Mouse (Mus musculus): Measurements from ENCODE around the gene Brd4. TPM values are rescaled to one million over a fixed set of nuclear protein-coding genes. Genes with fewer than 3 reads are reported as not detected.

The Brd4 gene
- polyA plus RNA-seq, 1 experiment from 2014 or later = 84.6 TPM

GRCm38 (mm10) chr17:32268540-32268960 lies 16.0 kb downstream of the Brd4 start:
- H3K4me3 ChIP-seq (ENCODE audit: low read depth, low read length) = no peak overlapping the region
- H3K4me1 ChIP-seq (ENCODE audit: control insufficient read depth, insufficient read depth, low read length) = peaks cover 5% of the 10 kb centered on the region; the same call in 1 of the 2 replicates
- no peak for ATAC-seq
- no peak overlapping the region for H3K9ac ChIP-seq (ENCODE audit: low read depth, low read length)
- 87% methylated on average over 3 of the region's 3 CpGs for WGBS
- H3K27ac ChIP-seq (ENCODE audit: low read length) = no peak overlapping the region
- H3K4me2 ChIP-seq (ENCODE audit: low read length) = no peak overlapping the region
- no peaks in the 10 kb centered on the region for H3K36me3 ChIP-seq (ENCODE audit: control insufficient read depth, insufficient read depth, low read length)
- H3K9me3 ChIP-seq (replicated peaks; ENCODE audit: control insufficient read depth, low read length, poor library complexity, severe bottlenecking) = no peaks in the 10 kb centered on the region
- H3K27me3 ChIP-seq (ENCODE audit: control insufficient read depth, insufficient read depth, low read depth, low read length) = no peaks in the 10 kb centered on the region

DNA sequence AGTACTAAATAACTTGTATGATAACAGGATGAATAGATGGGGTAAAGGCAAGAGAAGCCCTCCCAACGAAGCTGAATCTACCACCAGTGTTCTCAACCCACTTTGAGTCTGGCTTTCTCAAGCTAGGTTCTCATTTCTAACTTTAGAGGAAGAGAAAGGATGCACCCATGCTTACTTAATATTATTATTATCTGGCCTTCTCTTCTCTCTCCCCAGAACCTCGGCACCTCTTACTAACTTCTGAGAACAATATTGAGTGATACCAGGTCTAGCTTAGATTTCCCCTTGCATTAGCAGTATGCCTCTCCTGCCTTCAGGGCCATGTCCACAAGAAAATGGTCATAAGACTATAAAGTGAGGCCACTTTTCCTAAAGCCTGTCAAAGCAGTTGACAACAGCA lies 16.4 kb downstream of the Brd4 start:
- H3K36me3 ChIP-seq (ENCODE audit: control insufficient read depth, insufficient read depth, low read length) = no peaks in the 10 kb centered on the region
- H3K4me2 ChIP-seq (ENCODE audit: low read length) = no peak overlapping the region
- H3K9me3 ChIP-seq (replicated peaks; ENCODE audit: control insufficient read depth, low read length, poor library complexity, severe bottlenecking) = no peaks in the 10 kb centered on the region
- no peaks in the 10 kb centered on the region for H3K27me3 ChIP-seq (ENCODE audit: control insufficient read depth, insufficient read depth, low read depth, low read length)
- no peak overlapping the region for H3K9ac ChIP-seq (ENCODE audit: low read depth, low read length)
- H3K4me1 ChIP-seq (ENCODE audit: control insufficient read depth, insufficient read depth, low read length) = peaks cover 6% of the 10 kb centered on the region; the same call in 1 of the 2 replicates
- no peak overlapping the region for H3K27ac ChIP-seq (ENCODE audit: low read length)
- no peak overlapping the region for H3K4me3 ChIP-seq (ENCODE audit: low read depth, low read length)
- WGBS = 60% methylated on average over 2 of the region's 2 CpGs
- no peak for ATAC-seq

DNA sequence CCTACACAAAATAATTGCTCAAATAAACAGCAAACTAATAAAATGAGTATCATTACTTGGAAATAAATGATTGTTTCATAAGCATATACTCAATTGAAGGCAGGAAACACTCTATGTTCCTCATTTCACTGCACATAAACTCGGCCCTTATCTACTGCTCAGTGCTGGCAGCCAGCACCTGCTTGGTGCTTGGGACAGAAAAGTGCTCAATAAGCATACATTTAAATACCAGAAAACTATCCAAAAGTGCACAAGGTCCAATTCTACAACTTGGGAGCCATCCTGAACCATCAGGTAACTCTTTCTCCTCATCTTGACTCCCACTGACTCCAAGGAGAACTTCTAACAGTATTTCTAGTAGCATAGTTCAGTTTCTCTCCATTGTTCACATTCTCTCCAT lies 16.9 kb downstream of the Brd4 start:
- Histone ChIP-seq H3K27ac (ENCODE audit: low read length) (no peak overlapping the region), H3K4me3 (ENCODE audit: low read depth, low read length) (no peak overlapping the region), H3K27me3 (ENCODE audit: control insufficient read depth, insufficient read depth, low read depth, low read length) (no peaks in the 10 kb centered on the region), H3K9ac (ENCODE audit: low read depth, low read length) (no peak overlapping the region), H3K9me3 (replicated peaks; ENCODE audit: control insufficient read depth, low read length, poor library complexity, severe bottlenecking) (no peaks in the 10 kb centered on the region), H3K4me2 (ENCODE audit: low read length) (no peak overlapping the region), H3K4me1 (ENCODE audit: control insufficient read depth, insufficient read depth, low read length) (peaks cover 8% of the 10 kb centered on the region; the same call in 1 of the 2 replicates), H3K36me3 (ENCODE audit: control insufficient read depth, insufficient read depth, low read length) (no peaks in the 10 kb centered on the region)
- 89% methylated on average over 1 of the region's 1 CpGs for WGBS
- no peak for ATAC-seq

- Histone ChIP-seq H3K27ac (ENCODE audit: low read length) (no peak overlapping the region), H3K4me3 (ENCODE audit: low read depth, low read length) (no peak overlapping the region), H3K4me2 (ENCODE audit: low read length) (no peak overlapping the region), H3K4me1 (ENCODE audit: control insufficient read depth, insufficient read depth, low read length) (peaks cover 5% of the 10 kb centered on the region; the same call in 1 of the 2 replicates), H3K9ac (ENCODE audit: low read depth, low read length) (no peak overlapping the region), H3K9me3 (replicated peaks; ENCODE audit: control insufficient read depth, low read length, poor library complexity, severe bottlenecking) (no peaks in the 10 kb centered on the region), H3K27me3 (ENCODE audit: control insufficient read depth, insufficient read depth, low read depth, low read length) (no peaks in the 10 kb centered on the region), H3K36me3 (ENCODE audit: control insufficient read depth, insufficient read depth, low read length) (no peaks in the 10 kb centered on the region)
- WGBS = 89% methylated on average over 2 of the region's 2 CpGs
- no peak for ATAC-seq
Observed at GRCm38 (mm10) chr17:32263672-32264071, 20.9 kb downstream of the Brd4 start.

GRCm38 (mm10) chr17:32262831-32263559 lies 21.5 kb downstream of the Brd4 start:
- Histone ChIP-seq H3K9me3 (replicated peaks; ENCODE audit: control insufficient read depth, low read length, poor library complexity, severe bottlenecking) (no peaks in the 10 kb centered on the region), H3K9ac (ENCODE audit: low read depth, low read length) (no peak overlapping the region), H3K4me3 (ENCODE audit: low read depth, low read length) (no peak overlapping the region), H3K4me2 (ENCODE audit: low read length) (no peak overlapping the region), H3K36me3 (ENCODE audit: control insufficient read depth, insufficient read depth, low read length) (no peaks in the 10 kb centered on the region), H3K4me1 (ENCODE audit: control insufficient read depth, insufficient read depth, low read length) (peaks cover 5% of the 10 kb centered on the region; the same call in 1 of the 2 replicates), H3K27me3 (ENCODE audit: control insufficient read depth, insufficient read depth, low read depth, low read length) (no peaks in the 10 kb centered on the region), H3K27ac (ENCODE audit: low read length) (no peak overlapping the region)
- 89% methylated on average over 8 of the region's 8 CpGs for WGBS
- ATAC-seq = no peak

DNA sequence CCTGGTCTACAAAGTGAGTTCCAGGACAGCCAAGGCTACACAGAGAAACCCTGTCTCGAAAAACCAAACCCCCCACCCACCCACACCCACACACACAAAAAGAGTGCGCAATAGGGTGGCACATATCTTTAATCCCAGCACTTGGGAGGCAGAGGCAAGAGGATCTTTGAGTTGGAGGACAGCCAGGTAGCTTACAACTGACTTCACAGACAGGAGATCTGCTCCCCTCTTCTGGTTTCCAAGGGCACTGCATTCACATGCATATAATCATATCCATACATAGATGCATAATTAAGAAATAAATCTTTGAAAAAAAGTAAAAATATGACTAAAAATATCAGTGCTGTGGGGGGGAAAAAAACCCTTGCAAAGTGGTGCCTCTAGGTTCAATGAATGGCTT lies 25.7 kb downstream of the Brd4 start:
- Histone ChIP-seq H3K27ac (ENCODE audit: low read length) (no peak overlapping the region), H3K4me3 (ENCODE audit: low read depth, low read length) (no peak overlapping the region), H3K4me2 (ENCODE audit: low read length) (no peak overlapping the region), H3K36me3 (ENCODE audit: control insufficient read depth, insufficient read depth, low read length) (no peaks in the 10 kb centered on the region), H3K9me3 (replicated peaks; ENCODE audit: control insufficient read depth, low read length, poor library complexity, severe bottlenecking) (no peaks in the 10 kb centered on the region), H3K27me3 (ENCODE audit: control insufficient read depth, insufficient read depth, low read depth, low read length) (no peaks in the 10 kb centered on the region), H3K9ac (ENCODE audit: low read depth, low read length) (no peak overlapping the region), H3K4me1 (ENCODE audit: control insufficient read depth, insufficient read depth, low read length) (peaks cover 5% of the 10 kb centered on the region; the same call in 1 of the 2 replicates)
- WGBS = 95% methylated on average over 2 of the region's 2 CpGs
- no peak for ATAC-seq

DNA sequence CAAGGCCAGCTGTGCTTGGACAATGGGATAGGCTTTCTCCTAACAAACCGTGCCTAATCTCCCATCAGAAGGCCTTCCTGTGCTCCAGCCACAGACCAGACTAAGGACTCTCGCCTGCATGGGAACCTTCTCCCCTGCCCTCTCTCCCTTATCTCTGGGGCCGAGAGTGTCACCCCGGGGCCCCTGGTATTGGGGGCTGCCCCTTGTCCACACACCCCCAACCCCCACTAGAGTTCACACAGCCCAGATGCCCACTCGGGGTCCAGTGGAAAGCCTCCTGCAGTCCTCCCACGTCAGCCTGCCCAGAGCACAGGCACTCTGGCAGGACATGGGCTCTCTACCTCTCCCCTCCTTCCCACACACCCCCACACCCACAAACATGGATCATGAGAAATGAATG lies 26.6 kb downstream of the Brd4 start:
- ATAC-seq = no peak
- H3K27me3 ChIP-seq (ENCODE audit: control insufficient read depth, insufficient read depth, low read depth, low read length) = no peaks in the 10 kb centered on the region
- H3K4me2 ChIP-seq (ENCODE audit: low read length) = no peak overlapping the region
- no peak overlapping the region for H3K4me3 ChIP-seq (ENCODE audit: low read depth, low read length)
- no peak overlapping the region for H3K27ac ChIP-seq (ENCODE audit: low read length)
- H3K36me3 ChIP-seq (ENCODE audit: control insufficient read depth, insufficient read depth, low read length) = no peaks in the 10 kb centered on the region
- peaks cover 6% of the 10 kb centered on the region; the same call in 1 of the 2 replicates for H3K4me1 ChIP-seq (ENCODE audit: control insufficient read depth, insufficient read depth, low read length)
- no peaks in the 10 kb centered on the region for H3K9me3 ChIP-seq (replicated peaks; ENCODE audit: control insufficient read depth, low read length, poor library complexity, severe bottlenecking)
- 35% methylated on average over 6 of the region's 6 CpGs for WGBS
- no peak overlapping the region for H3K9ac ChIP-seq (ENCODE audit: low read depth, low read length)

DNA sequence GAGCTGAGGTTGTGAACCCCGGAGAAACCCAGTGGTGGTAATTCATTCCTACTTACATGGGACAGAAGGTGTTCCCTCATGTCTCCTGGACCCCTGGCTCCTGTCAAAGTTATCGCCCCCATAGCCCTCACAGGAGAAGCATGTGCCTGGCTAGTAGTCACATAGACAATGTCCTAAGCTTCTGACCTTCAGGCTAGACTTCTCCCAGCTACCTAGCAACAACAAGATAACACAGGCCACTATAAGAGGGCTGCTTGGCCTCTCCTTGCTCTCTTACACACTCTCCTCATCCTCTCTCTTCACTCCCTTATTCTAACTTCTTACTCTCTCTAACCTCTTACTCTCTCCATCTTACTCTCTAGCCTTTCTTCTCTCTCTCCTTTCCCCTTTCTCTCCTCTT lies 27.1 kb downstream of the Brd4 start:
- Histone ChIP-seq H3K4me3 (ENCODE audit: low read depth, low read length) (no peak overlapping the region), H3K36me3 (ENCODE audit: control insufficient read depth, insufficient read depth, low read length) (no peaks in the 10 kb centered on the region), H3K27me3 (ENCODE audit: control insufficient read depth, insufficient read depth, low read depth, low read length) (no peaks in the 10 kb centered on the region), H3K9ac (ENCODE audit: low read depth, low read length) (no peak overlapping the region), H3K27ac (ENCODE audit: low read length) (no peak overlapping the region), H3K4me2 (ENCODE audit: low read length) (no peak overlapping the region), H3K9me3 (replicated peaks; ENCODE audit: control insufficient read depth, low read length, poor library complexity, severe bottlenecking) (no peaks in the 10 kb centered on the region), H3K4me1 (ENCODE audit: control insufficient read depth, insufficient read depth, low read length) (peaks cover 6% of the 10 kb centered on the region; the same call in 1 of the 2 replicates)
- WGBS = 77% methylated on average over 2 of the region's 2 CpGs
- no peak for ATAC-seq

DNA sequence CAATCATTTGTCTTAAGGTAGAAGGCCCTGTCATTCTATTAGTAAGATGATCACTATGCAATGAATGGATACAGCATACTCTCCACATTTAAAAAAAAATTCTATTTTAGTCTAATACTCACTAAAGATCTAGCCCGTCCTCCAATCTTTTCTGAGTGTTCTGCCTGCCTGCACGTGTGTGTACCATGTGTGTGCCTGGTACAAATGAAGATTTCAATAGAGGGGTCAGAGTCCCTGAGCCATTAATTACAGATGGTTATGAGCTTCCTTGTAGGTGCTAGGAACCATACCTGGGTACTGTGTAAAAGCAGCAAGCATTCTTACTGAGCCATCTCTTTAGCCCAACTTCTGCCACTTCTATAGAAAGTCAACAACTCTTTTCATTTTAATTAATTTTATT lies 27.6 kb downstream of the Brd4 start:
- ATAC-seq = no peak
- no peaks in the 10 kb centered on the region for H3K27me3 ChIP-seq (ENCODE audit: control insufficient read depth, insufficient read depth, low read depth, low read length)
- no peak overlapping the region for H3K4me3 ChIP-seq (ENCODE audit: low read depth, low read length)
- peaks cover 6% of the 10 kb centered on the region; the same call in 1 of the 2 replicates for H3K4me1 ChIP-seq (ENCODE audit: control insufficient read depth, insufficient read depth, low read length)
- H3K9ac ChIP-seq (ENCODE audit: low read depth, low read length) = no peak overlapping the region
- H3K9me3 ChIP-seq (replicated peaks; ENCODE audit: control insufficient read depth, low read length, poor library complexity, severe bottlenecking) = no peaks in the 10 kb centered on the region
- H3K36me3 ChIP-seq (ENCODE audit: control insufficient read depth, insufficient read depth, low read length) = no peaks in the 10 kb centered on the region
- 84% methylated on average over 2 of the region's 2 CpGs for WGBS
- no peak overlapping the region for H3K27ac ChIP-seq (ENCODE audit: low read length)
- no peak overlapping the region for H3K4me2 ChIP-seq (ENCODE audit: low read length)
